8 mouse cellular contexts compared by ENCODE assay signal in genomic region chr4:125084403-125085345, GRCm38 (mm10). TPM values are rescaled to one million over a fixed set of nuclear protein-coding genes. Genes with fewer than 3 reads are reported as not detected.
DNase-seq lines count a peak whose midpoint lies in the region; ATAC-seq and TF ChIP-seq lines count a peak whose summit lies in the region.

Gene Meaf6 (plus strand): TSS chr4:125085134.

- H3K4me2 ChIP-seq in forebrain, embryonic 16.5 days (ENCODE audit: low read length) = peak within 1 kb of the TSS; percentile 92
- peak within 1 kb of the TSS; percentile 81 for H3K4me2 ChIP-seq in neural tube, embryonic 14.5 days (ENCODE audit: low read depth, low read length)

- 2% methylated on average over 63 of the region's 63 CpGs for WGBS in forebrain, embryonic 16.5 days
- 2% methylated on average over 59 of the region's 63 CpGs for WGBS in neural tube, embryonic 14.5 days

- peak within 1 kb of the TSS; percentile 91 for H3K4me3 ChIP-seq in G1E (ENCODE audit: low read depth, low read length)
- H3K4me3 ChIP-seq in forebrain, embryonic 16.5 days (replicated peaks; ENCODE audit: low read length) = peak within 1 kb of the TSS; percentile 88
- peak within 1 kb of the TSS; percentile 82 for H3K4me3 ChIP-seq in neural tube, embryonic 14.5 days (ENCODE audit: low read depth, low read length)
- H3K4me3 ChIP-seq in testis, adult 2 months (ENCODE audit: control insufficient read depth, low read depth, low read length) = peak within 1 kb of the TSS; percentile 96

- H3K36me3 ChIP-seq in G1E (replicated peaks) = peaks cover 54% of the 10 kb centered on the region
- peaks cover 9% of the 10 kb centered on the region; the same call in 1 of the 2 replicates for H3K36me3 ChIP-seq in forebrain, embryonic 16.5 days (ENCODE audit: control insufficient read depth, insufficient read depth)
- H3K36me3 ChIP-seq in neural tube, embryonic 14.5 days (ENCODE audit: control insufficient read depth, insufficient read depth, low read length) = peaks cover 8% of the 10 kb centered on the region
- peaks cover 2% of the 10 kb centered on the region; the same call in 1 of the 2 replicates for H3K36me3 ChIP-seq in testis, adult 2 months (ENCODE audit: control insufficient read depth, insufficient read depth, low read length)

- peak; percentile 62 for ATAC-seq in G1E (ENCODE audit: extremely low read depth, insufficient number of reproducible peaks, low FRiP score, poor library complexity, severe bottlenecking)
- ATAC-seq in forebrain, embryonic 16.5 days = peak; percentile 91
- peak; percentile 93 for ATAC-seq in neural tube, embryonic 14.5 days (ENCODE audit: low read depth)

- TF ChIP-seq POLR2A in testis, adult 2 months (IDR thresholded peaks at IDR 0.05; ENCODE audit: control insufficient read depth, low read depth, low read length) = peak; percentile 54; the same call in 1 of the 2 replicates

- peak within 1 kb of the TSS; percentile 94 for H3K9ac ChIP-seq in forebrain, embryonic 16.5 days (replicated peaks; ENCODE audit: low read depth, low read length)
- H3K9ac ChIP-seq in neural tube, embryonic 14.5 days (replicated peaks; ENCODE audit: low read depth, low read length) = peak within 1 kb of the TSS; percentile 80

- peak within 1 kb of the TSS; percentile 99 for H3K27ac ChIP-seq in forebrain, embryonic 16.5 days (ENCODE audit: low read length)
- peak within 1 kb of the TSS; percentile 98 for H3K27ac ChIP-seq in neural tube, embryonic 14.5 days (ENCODE audit: low read depth, low read length)
- H3K27ac ChIP-seq in testis, adult 2 months (ENCODE audit: control insufficient read depth, insufficient read depth, low read depth, low read length) = peak within 1 kb of the TSS; percentile 91

- H3K4me1 ChIP-seq in G1E (ENCODE audit: insufficient read depth, low read depth, low read length) = peaks cover 34% of the 10 kb centered on the region
- H3K4me1 ChIP-seq in forebrain, embryonic 16.5 days (replicated peaks; ENCODE audit: control insufficient read depth, insufficient read depth, low read length) = peaks cover 20% of the 10 kb centered on the region
- peaks cover 10% of the 10 kb centered on the region; the same call in 1 of the 2 replicates for H3K4me1 ChIP-seq in neural tube, embryonic 14.5 days (ENCODE audit: control insufficient read depth, insufficient read depth, low read length)
- H3K4me1 ChIP-seq in testis, adult 2 months (ENCODE audit: control insufficient read depth, insufficient read depth, low read length) = peaks cover 7% of the 10 kb centered on the region

- no peaks in the 10 kb centered on the region for H3K9me3 ChIP-seq in G1E (replicated peaks)
- no peaks in the 10 kb centered on the region for H3K9me3 ChIP-seq in forebrain, embryonic 16.5 days (ENCODE audit: control insufficient read depth, low read length)
- no peaks in the 10 kb centered on the region for H3K9me3 ChIP-seq in neural tube, embryonic 14.5 days (ENCODE audit: control insufficient read depth, low read length)

- DNase-seq in G1E (ENCODE audit: low spot score) = peak; percentile 90
- DNase-seq in cerebellum, adult 18-20 months = peak; percentile 87 to 98
- DNase-seq in heart, postnatal 25 days (ENCODE audit: low spot score) = peak; percentile 82
- DNase-seq in layer of hippocampus, adult 18-20 months (ENCODE audit: low spot score in 2 of 2) = peak; percentile 87 to 95
- DNase-seq in lung, adult 18-20 months = peak; percentile 87 to 88

- H3K27me3 ChIP-seq in G1E (ENCODE audit: insufficient read depth, low read length) = no peaks in the 10 kb centered on the region
- no peaks in the 10 kb centered on the region for H3K27me3 ChIP-seq in forebrain, embryonic 16.5 days (replicated peaks; ENCODE audit: control insufficient read depth, insufficient read depth, low read length)
- H3K27me3 ChIP-seq in neural tube, embryonic 14.5 days (ENCODE audit: control insufficient read depth, insufficient read depth, low read length) = no peaks in the 10 kb centered on the region
- no peaks in the 10 kb centered on the region for H3K27me3 ChIP-seq in testis, adult 2 months (ENCODE audit: control insufficient read depth, insufficient read depth, low read length)

- intact Hi-C loops in heart, postnatal 25 days (cut with DNase I) = loop anchor here (1.0 kb wide), 1 partner anchor 17 kb away; no protein-coding TSS in a partner anchor

- TF ChIP-seq CTCF in G1E (IDR thresholded peaks at IDR 0.05; ENCODE audit: low read depth, low read length) = peak; percentile 89
- peak; percentile 85 for TF ChIP-seq CTCF in testis, adult 2 months (IDR thresholded peaks at IDR 0.05; ENCODE audit: control insufficient read depth, insufficient read depth, insufficient replicate concordance, low read depth, low read length)

RNA-seq across cellular contexts. Expression of gene Meaf6, which starts in this region (rescaled TPM):
- total RNA-seq in G1E (2014; fragmentation: Nextera tagmentation) (50.7 and 54.2 TPM in 2 replicates), G1E (2017) (31.8 and 43.4 TPM in 2 replicates)
- 75.0 and 79.4 TPM in 2 replicates for polyA plus RNA-seq in G1E (2012)
- polyA plus RNA-seq in forebrain, embryonic 16.5 days (2015; fragmentation: Nextera tagmentation; extraction: Ambion mirVana) = 148 and 154 TPM in 2 replicates
- 10 to 100 TPM; 21.1 to 22.0 TPM for total RNA-seq in heart, postnatal 25 days (2021)
- total RNA-seq in layer of hippocampus, adult 18-20 months (2021) = 100 to 1,000 TPM; 113 to 118 TPM
- 173 and 179 TPM in 2 replicates for polyA plus RNA-seq in neural tube, embryonic 14.5 days (2014; fragmentation: Nextera tagmentation; extraction: Ambion mirVana)
- 63.2 and 67.3 TPM in 2 replicates for polyA plus RNA-seq in testis, adult 2 months (2012; rRNA removed)

Comparison
In these comparisons a context has a peak if more than half of its experiments do, and no peak if none do; other contexts are left out.
1. Peak in every context shown above with its lines: DNase-seq, ATAC-seq, H3K4me3 ChIP-seq and H3K27ac ChIP-seq.